8 mouse cellular contexts compared by ENCODE assay signal in genomic region chr2:4018431-4018876, GRCm38 (mm10). TPM values are rescaled to one million over a fixed set of nuclear protein-coding genes. Genes with fewer than 3 reads are reported as not detected.
DNase-seq lines count a peak whose midpoint lies in the region; ATAC-seq lines count a peak whose summit lies in the region.

No protein-coding gene starts in this region.

- WGBS in embryonic facial prominence, embryonic 10.5 days, result 48% methylated on average over 11 of the region's 11 CpGs
- WGBS in hindbrain, embryonic 13.5 days, result 29% methylated on average over 11 of the region's 11 CpGs
- 26% methylated on average over 11 of the region's 11 CpGs for WGBS in limb, embryonic 12.5 days
- WGBS in liver, embryonic 11.5 days, result 59% methylated on average over 11 of the region's 11 CpGs

- no peaks in the 10 kb centered on the region for H3K27me3 ChIP-seq in embryonic facial prominence, embryonic 10.5 days (replicated peaks; ENCODE audit: low read depth, poor library complexity, severe bottlenecking)
- no peaks in the 10 kb centered on the region for H3K27me3 ChIP-seq in hindbrain, embryonic 13.5 days
- no peaks in the 10 kb centered on the region for H3K27me3 ChIP-seq in limb, embryonic 12.5 days
- no peaks in the 10 kb centered on the region for H3K27me3 ChIP-seq in liver, embryonic 11.5 days (replicated peaks; ENCODE audit: control insufficient read depth, insufficient read depth, low read length)

- H3K4me1 ChIP-seq in embryonic facial prominence, embryonic 10.5 days, result peaks cover 26% of the 10 kb centered on the region
- peaks cover 22% of the 10 kb centered on the region for H3K4me1 ChIP-seq in hindbrain, embryonic 13.5 days (replicated peaks)
- H3K4me1 ChIP-seq in limb, embryonic 12.5 days (replicated peaks), result peaks cover 31% of the 10 kb centered on the region
- H3K4me1 ChIP-seq in liver, embryonic 11.5 days (replicated peaks; ENCODE audit: control insufficient read depth, insufficient read depth, low read length), result no peaks in the 10 kb centered on the region

- no peaks in the 10 kb centered on the region for H3K9me3 ChIP-seq in embryonic facial prominence, embryonic 10.5 days
- H3K9me3 ChIP-seq in hindbrain, embryonic 13.5 days, result no peaks in the 10 kb centered on the region
- H3K9me3 ChIP-seq in limb, embryonic 12.5 days, result no peaks in the 10 kb centered on the region
- no peaks in the 10 kb centered on the region for H3K9me3 ChIP-seq in liver, embryonic 11.5 days (ENCODE audit: control insufficient read depth, low read length)

- peak overlapping the region; percentile 47 for H3K4me2 ChIP-seq in hindbrain, embryonic 13.5 days
- H3K4me2 ChIP-seq in limb, embryonic 12.5 days, result peak overlapping the region; percentile 49
- no peak overlapping the region for H3K4me2 ChIP-seq in liver, embryonic 11.5 days

- H3K36me3 ChIP-seq in embryonic facial prominence, embryonic 10.5 days (replicated peaks), result no peaks in the 10 kb centered on the region
- no peaks in the 10 kb centered on the region for H3K36me3 ChIP-seq in hindbrain, embryonic 13.5 days
- H3K36me3 ChIP-seq in limb, embryonic 12.5 days, result no peaks in the 10 kb centered on the region
- no peaks in the 10 kb centered on the region for H3K36me3 ChIP-seq in liver, embryonic 11.5 days (ENCODE audit: control insufficient read depth, insufficient read depth, low read length)

- H3K4me3 ChIP-seq in embryonic facial prominence, embryonic 10.5 days, result peak overlapping the region; percentile 23; the same call in 1 of the 2 replicates
- peak overlapping the region; percentile 27 for H3K4me3 ChIP-seq in hindbrain, embryonic 13.5 days
- H3K4me3 ChIP-seq in limb, embryonic 12.5 days (replicated peaks), result 0 out of 2 replicates have a peak overlapping the region, but pooled peaks have one; percentile 11
- H3K4me3 ChIP-seq in liver, embryonic 11.5 days (ENCODE audit: low read depth, low read length), result no peak overlapping the region

- H3K9ac ChIP-seq in hindbrain, embryonic 13.5 days, result peak overlapping the region; percentile 60
- peak overlapping the region; percentile 40; the same call in 1 of the 2 replicates for H3K9ac ChIP-seq in limb, embryonic 12.5 days (replicated peaks)
- H3K9ac ChIP-seq in liver, embryonic 11.5 days (ENCODE audit: low read depth, low read length), result no peak overlapping the region

- H3K27ac ChIP-seq in embryonic facial prominence, embryonic 10.5 days (replicated peaks), result peak overlapping the region; percentile 49; the same call in 1 of the 2 replicates
- H3K27ac ChIP-seq in hindbrain, embryonic 13.5 days, result peak overlapping the region; percentile 73
- H3K27ac ChIP-seq in limb, embryonic 12.5 days, result 0 out of 2 replicates have a peak overlapping the region, but pooled peaks have one; percentile 56
- no peak overlapping the region for H3K27ac ChIP-seq in liver, embryonic 11.5 days (ENCODE audit: low read depth, low read length)

- ATAC-seq in hindbrain, embryonic 13.5 days (ENCODE audit: low FRiP score), result peak; percentile 88
- ATAC-seq in limb, embryonic 12.5 days (ENCODE audit: insufficient number of reproducible peaks, insufficient read depth, low FRiP score, low TSS enrichment, low read depth), result peak; percentile 78
- ATAC-seq in liver, embryonic 11.5 days (replicated peaks; ENCODE audit: low FRiP score), result no peak

- peak; percentile 2 for DNase-seq in kidney, postnatal 14 days
- no peak for DNase-seq in kidney, adult 11 months
- peak; percentile 39 for DNase-seq in embryonic facial prominence, embryonic 10.5 days (ENCODE audit: low spot score)
- peak; percentile 44 for DNase-seq in right cerebral cortex, postnatal 4 days
- DNase-seq in spleen, adult 18-20 months, result no peak
- DNase-seq in liver, embryonic 11.5 days (ENCODE audit: low spot score), result no peak

RNA-seq across cellular contexts. Expression of gene Frmd4a, which starts 0.9 kb away (rescaled TPM):
- polyA plus RNA-seq in embryonic facial prominence, embryonic 10.5 days (2016; fragmentation: Nextera tagmentation; extraction: Ambion mirVana), result 42.5 and 48.8 TPM in 2 replicates
- polyA plus RNA-seq in hindbrain, embryonic 13.5 days (2015; fragmentation: Nextera tagmentation; extraction: Ambion mirVana), result 57.3 and 59.6 TPM in 2 replicates
- 69.3 and 76.3 TPM in 2 replicates for polyA plus RNA-seq in limb, embryonic 12.5 days (2016; fragmentation: Nextera tagmentation; extraction: Ambion mirVana)
- 16.9 and 18.6 TPM in 2 replicates for polyA plus RNA-seq in liver, embryonic 11.5 days (2014; fragmentation: Nextera tagmentation; extraction: Ambion mirVana)

Comparison
In these comparisons a context has a peak if more than half of its experiments do, and no peak if none do; other contexts are left out.
1. DNase-seq: peak in kidney, postnatal 14 days (single experiment), embryonic facial prominence, embryonic 10.5 days (single experiment) and right cerebral cortex, postnatal 4 days (single experiment); none in kidney, adult 11 months (single experiment), spleen, adult 18-20 months (0 of 2) and liver, embryonic 11.5 days (single experiment).